ENCODE assay signal across 14 mouse cellular contexts in genomic region chr15:83083530-83083929, GRCm38 (mm10). TPM values are rescaled to one million over a fixed set of nuclear protein-coding genes. Genes with fewer than 3 reads are reported as not detected.
DNase-seq lines count a peak whose midpoint lies in the region; ATAC-seq and TF ChIP-seq lines count a peak whose summit lies in the region.
"Had no signal": no experiment of that assay in that cellular context is flagged by ENCODE, and none has a peak within 500 bp of the region (broad histone marks: within the 10 kb centered on the region; RNA-seq: fewer than 3 reads in every experiment).

No protein-coding gene starts in this region.

- H3K9ac ChIP-seq in forebrain, postnatal 0 days, result no peak overlapping the region; the same call in 1 of the 2 replicates
- no peak overlapping the region for H3K9ac ChIP-seq in midbrain, embryonic 15.5 days
- H3K9ac ChIP-seq: embryonic facial prominence, embryonic 15.5 days; liver, embryonic 14.5 days had no signal

- ATAC-seq in forebrain, postnatal 0 days, result peak; percentile 80
- ATAC-seq in midbrain, embryonic 15.5 days (replicated peaks), result peak; percentile 73; the same call in 1 of the 2 replicates
- ATAC-seq in monocyte, adult 5-6 weeks (replicated peaks; ENCODE audit: insufficient number of reproducible peaks, low FRiP score, low TSS enrichment, poor library complexity, severe bottlenecking), result no peak
- ATAC-seq: CD4-positive, CD25-positive, alpha-beta regulatory T cell, adult 4 months had no signal

- H3K4me2 ChIP-seq in forebrain, postnatal 0 days (ENCODE audit: low read depth), result peak overlapping the region; percentile 29; the same call in 1 of the 2 replicates
- peak overlapping the region; percentile 38 for H3K4me2 ChIP-seq in midbrain, embryonic 15.5 days

- TF ChIP-seq CTCF in layer of hippocampus, adult 2 months (conservative IDR thresholded peaks at IDR 0.05), result no peak
- TF ChIP-seq CTCF in brain, embryonic 14.5 days (IDR thresholded peaks at IDR 0.05; ENCODE audit: borderline replicate concordance, extremely low read depth, insufficient read depth, insufficient read length), result no peak
- no peak for TF ChIP-seq CTCF in forebrain, postnatal 0 days (IDR thresholded peaks at IDR 0.05; ENCODE audit: low read depth)

- peak in 1 of 2 experiments; percentile 18 for DNase-seq in layer of hippocampus, adult 2 months (ENCODE audit: low spot score in 2 of 2)
- DNase-seq in layer of hippocampus, postnatal 10 days (ENCODE audit: low spot score in 2 of 2), result no peak
- peak; percentile 68 for DNase-seq in brain, embryonic 14.5 days (ENCODE audit: low read depth)
- DNase-seq in forebrain, postnatal 0 days, result no peak
- no peak for DNase-seq in adrenal gland, postnatal 36 days
- no peak for DNase-seq in heart, adult 8-10 months (ENCODE audit: low spot score)
- DNase-seq: lung, postnatal 36 days; thymus, postnatal 4 days had no signal

- no peaks in the 10 kb centered on the region for H3K9me3 ChIP-seq in forebrain, postnatal 0 days (ENCODE audit: low read length)
- H3K9me3 ChIP-seq in midbrain, embryonic 15.5 days, result no peaks in the 10 kb centered on the region
- H3K9me3 ChIP-seq: embryonic facial prominence, embryonic 15.5 days; limb, embryonic 10.5 days had no signal

- TF ChIP-seq POLR2A in brain, embryonic 14.5 days (IDR thresholded peaks at IDR 0.05; ENCODE audit: borderline replicate concordance, extremely low read depth, insufficient read depth, insufficient read length, poor library complexity, severe bottlenecking), result no peak

- peak overlapping the region; percentile 36; the same call in 1 of the 2 replicates for H3K27ac ChIP-seq in layer of hippocampus, adult 2 months
- H3K27ac ChIP-seq in forebrain, postnatal 0 days (ENCODE audit: low read depth, low read length), result peak overlapping the region; percentile 40; the same call in 1 of the 2 replicates
- H3K27ac ChIP-seq in midbrain, embryonic 15.5 days, result peak overlapping the region; percentile 77
- H3K27ac ChIP-seq: embryonic facial prominence, embryonic 15.5 days; limb, embryonic 10.5 days; liver, embryonic 14.5 days had no signal

- peak overlapping the region; percentile 9; the same call in 1 of the 2 replicates for H3K4me3 ChIP-seq in layer of hippocampus, adult 2 months
- H3K4me3 ChIP-seq in forebrain, postnatal 0 days (ENCODE audit: low read depth, low read length), result no peak overlapping the region
- peak overlapping the region; percentile 3 for H3K4me3 ChIP-seq in midbrain, embryonic 15.5 days
- H3K4me3 ChIP-seq: embryonic facial prominence, embryonic 15.5 days; limb, embryonic 10.5 days had no signal

- no peaks in the 10 kb centered on the region for H3K4me1 ChIP-seq in forebrain, postnatal 0 days (ENCODE audit: insufficient read depth)
- peaks cover 18% of the 10 kb centered on the region for H3K4me1 ChIP-seq in midbrain, embryonic 15.5 days

- WGBS in forebrain, postnatal 0 days, result 40% methylated on average over 5 of the region's 5 CpGs
- WGBS in midbrain, embryonic 15.5 days, result 33% methylated on average over 5 of the region's 5 CpGs

- no peaks in the 10 kb centered on the region for H3K27me3 ChIP-seq in forebrain, postnatal 0 days (ENCODE audit: insufficient read depth, low read length)
- H3K27me3 ChIP-seq in midbrain, embryonic 15.5 days (replicated peaks), result no peaks in the 10 kb centered on the region
- H3K27me3 ChIP-seq: embryonic facial prominence, embryonic 15.5 days had no signal

- H3K36me3 ChIP-seq in forebrain, postnatal 0 days (ENCODE audit: insufficient read depth), result no peaks in the 10 kb centered on the region
- H3K36me3 ChIP-seq in midbrain, embryonic 15.5 days (replicated peaks), result no peaks in the 10 kb centered on the region
- H3K36me3 ChIP-seq: embryonic facial prominence, embryonic 15.5 days; limb, embryonic 10.5 days had no signal

RNA-seq across cellular contexts. Expression of gene Serhl, which starts 5.8 kb away (rescaled TPM):
- 10 to 100 TPM in 1 of 2 experiments, 1 to 10 TPM in 1; 7.1 to 11.8 TPM for total RNA-seq in layer of hippocampus, adult 2 months (2021)
- 10 to 100 TPM; 11.6 to 12.0 TPM for total RNA-seq in layer of hippocampus, postnatal 10 days (2021)
- 7.6 and 15.0 TPM in 2 replicates for polyA plus RNA-seq in brain, embryonic 14.5 days (2012; rRNA removed)
- total RNA-seq in forebrain, postnatal 0 days (2014; rRNA removed), result 7.2 and 11.9 TPM in 2 replicates
- polyA plus RNA-seq in forebrain, postnatal 0 days (2015; fragmentation: Nextera tagmentation; extraction: Ambion mirVana), result 39.1 and 42.6 TPM in 2 replicates
- polyA plus RNA-seq in midbrain, embryonic 15.5 days (2015; fragmentation: Nextera tagmentation; extraction: Ambion mirVana), result 24.9 and 27.8 TPM in 2 replicates
- total RNA-seq in adrenal gland, postnatal 36 days (2021), result 10 to 100 TPM; 42.6 to 59.9 TPM
- 16.9 to 26.7 TPM (median 20.9 TPM) in 3 replicates for total RNA-seq in monocyte, adult 5-6 weeks (2017)
- total RNA-seq in heart, adult 8-10 months (2022), result 10 to 100 TPM; 47.4 to 64.0 (median 62.0) TPM

RNA-seq across cellular contexts. Expression of gene Rrp7a, which starts 39.1 kb away (rescaled TPM):
- total RNA-seq in layer of hippocampus, adult 2 months (2021), result 100 to 1,000 TPM; 144 to 151 TPM
- 100 to 1,000 TPM; 123 to 128 TPM for total RNA-seq in layer of hippocampus, postnatal 10 days (2021)
- 106 and 111 TPM in 2 replicates for polyA plus RNA-seq in brain, embryonic 14.5 days (2012; rRNA removed)
- total RNA-seq in forebrain, postnatal 0 days (2014; rRNA removed), result 104 and 122 TPM in 2 replicates
- 89.5 and 94.9 TPM in 2 replicates for polyA plus RNA-seq in forebrain, postnatal 0 days (2015; fragmentation: Nextera tagmentation; extraction: Ambion mirVana)
- polyA plus RNA-seq in midbrain, embryonic 15.5 days (2015; fragmentation: Nextera tagmentation; extraction: Ambion mirVana), result 83.5 and 86.8 TPM in 2 replicates
- total RNA-seq in adrenal gland, postnatal 36 days (2021), result 100 to 1,000 TPM; 108 to 127 TPM
- total RNA-seq in monocyte, adult 5-6 weeks (2017), result 29.8 to 65.9 TPM (median 55.4 TPM) in 3 replicates
- 10 to 100 TPM; 38.9 to 42.7 (median 40.5) TPM for total RNA-seq in heart, adult 8-10 months (2022)

RNA-seq across cellular contexts. Expression of gene Nfam1, which starts 50.4 kb away (rescaled TPM):
- total RNA-seq in layer of hippocampus, adult 2 months (2021), result 1 to 10 TPM; 1.9 to 2.8 TPM
- 1 to 10 TPM; 1.6 to 2.4 TPM for total RNA-seq in layer of hippocampus, postnatal 10 days (2021)
- polyA plus RNA-seq in brain, embryonic 14.5 days (2012; rRNA removed), result 1.7 and 2.1 TPM in 2 replicates
- total RNA-seq in forebrain, postnatal 0 days (2014; rRNA removed), result 0.69 and 2.9 TPM in 2 replicates
- 1.5 and 1.8 TPM in 2 replicates for polyA plus RNA-seq in forebrain, postnatal 0 days (2015; fragmentation: Nextera tagmentation; extraction: Ambion mirVana)
- polyA plus RNA-seq in midbrain, embryonic 15.5 days (2015; fragmentation: Nextera tagmentation; extraction: Ambion mirVana), result 2.9 TPM in 2 replicates
- total RNA-seq in adrenal gland, postnatal 36 days (2021), result 1 to 10 TPM; 2.2 to 3.3 TPM
- 156 to 182 TPM (median 181 TPM) in 3 replicates for total RNA-seq in monocyte, adult 5-6 weeks (2017)
- total RNA-seq in heart, adult 8-10 months (2022), result 1 to 10 TPM; 1.1 to 4.8 (median 1.5) TPM

Comparison
In these comparisons a context has a peak if more than half of its experiments do, and no peak if none do; other contexts are left out.
1. RNA of gene Nfam1, which starts 50.4 kb away (total RNA-seq): 156 to 182 TPM in monocyte, adult 5-6 weeks; 2.2 to 3.3 TPM in adrenal gland, postnatal 36 days, 0.69 to 2.9 TPM in forebrain, postnatal 0 days, 1.9 to 2.8 TPM in layer of hippocampus, adult 2 months, 1.6 to 2.4 TPM in layer of hippocampus, postnatal 10 days and 1.1 to 4.8 TPM in heart, adult 8-10 months; every median in the first group is over 10 times any median in the second.
2. Peak in every context shown above with its lines, with median percentiles within 50 percentile points of each other: H3K27ac ChIP-seq.